Mouse (Mus musculus): ENCODE results near the gene Tenm2.

Tenm2 gene

DNA sequence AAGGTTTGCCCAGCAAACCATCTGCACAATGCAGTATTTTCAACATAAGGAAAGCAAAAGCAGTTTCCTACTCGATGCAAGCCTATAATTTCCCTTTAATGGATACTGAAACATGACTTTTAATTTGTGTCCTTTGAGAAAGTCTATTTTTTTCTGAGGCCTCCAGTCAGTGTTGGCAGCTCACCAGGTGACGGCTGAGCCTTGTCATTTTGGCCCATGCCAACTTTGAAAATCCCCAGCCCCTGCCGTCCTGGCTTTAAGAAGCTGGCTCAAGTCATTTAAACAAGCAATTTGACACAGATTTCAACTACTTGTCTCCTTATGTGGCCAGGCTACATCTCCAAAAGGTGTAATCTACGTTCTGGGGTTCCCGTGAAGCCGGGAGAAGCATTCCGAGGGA, 933.7 kb downstream of the Tenm2 start:
- DNase-seq (ENCODE audit: extremely low read depth, low read depth, low spot score) = no peak

GRCm38 (mm10) chr11:36296568-36296967, 939.2 kb downstream of the Tenm2 start:
- peak; percentile 66 for DNase-seq (ENCODE audit: extremely low read depth, low read depth, low spot score)

DNA sequence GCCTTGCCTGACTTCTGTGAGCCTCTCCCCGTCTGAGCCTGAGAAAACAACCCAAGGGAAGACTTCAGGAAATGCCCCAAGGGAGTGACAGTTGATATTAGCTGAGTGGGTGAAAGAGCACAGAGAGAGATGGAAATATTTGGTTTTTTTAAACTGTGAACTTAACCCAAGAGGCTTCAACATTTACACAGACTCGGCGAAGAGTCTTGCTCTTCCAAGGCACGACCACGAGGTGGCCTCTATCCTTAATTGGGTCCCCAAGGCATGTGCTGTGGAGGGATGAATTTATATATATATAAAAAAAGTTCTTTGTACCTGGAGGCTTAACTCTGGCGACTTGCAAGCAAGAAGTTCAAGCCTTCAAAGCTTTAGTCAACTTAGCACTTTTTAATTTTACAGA, 943.6 kb downstream of the Tenm2 start:
- no peak for DNase-seq (ENCODE audit: extremely low read depth, low read depth, low spot score)

GRCm38 (mm10) chr11:36286246-36286645, 949.5 kb downstream of the Tenm2 start:
- DNase-seq (ENCODE audit: extremely low read depth, low read depth, low spot score) = no peak

DNA sequence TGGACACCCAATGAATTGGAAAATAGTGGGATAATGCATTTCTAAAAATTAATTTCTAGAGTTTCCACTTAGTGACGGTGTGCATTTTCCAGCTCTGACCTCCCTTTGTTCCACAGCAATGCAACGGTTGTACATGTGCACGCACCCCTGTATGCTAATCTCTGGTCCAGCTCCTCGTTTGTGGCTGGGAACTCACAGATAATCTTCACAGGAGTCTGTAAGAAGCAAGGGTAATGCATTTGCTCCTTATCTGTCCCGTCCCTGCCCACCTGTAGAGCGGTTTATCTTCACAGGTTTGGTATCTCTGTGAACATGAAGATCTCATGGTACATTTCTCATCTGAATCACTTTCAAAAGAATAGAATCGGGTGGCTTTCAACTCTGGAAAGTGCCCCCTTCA, 955.2 kb downstream of the Tenm2 start:
- no peak for DNase-seq (ENCODE audit: extremely low read depth, low read depth, low spot score)

DNA sequence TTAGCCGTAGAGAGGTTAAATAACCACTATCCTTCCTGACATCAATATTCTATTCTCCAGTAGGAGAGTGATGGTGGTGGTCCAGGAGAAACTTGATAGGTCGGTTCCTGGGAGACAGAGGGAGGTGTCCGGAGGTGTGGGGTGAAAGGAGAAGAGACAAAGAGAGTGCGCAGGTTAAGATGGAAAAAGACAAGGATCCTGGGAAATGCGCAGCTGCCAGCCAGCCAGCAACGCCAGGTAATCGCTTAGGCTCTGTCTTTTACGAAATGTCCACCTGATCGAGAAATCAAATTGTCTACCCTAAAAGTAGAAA, 957.9 kb downstream of the Tenm2 start:
- DNase-seq (ENCODE audit: extremely low read depth, low read depth, low spot score) = no peak

DNA sequence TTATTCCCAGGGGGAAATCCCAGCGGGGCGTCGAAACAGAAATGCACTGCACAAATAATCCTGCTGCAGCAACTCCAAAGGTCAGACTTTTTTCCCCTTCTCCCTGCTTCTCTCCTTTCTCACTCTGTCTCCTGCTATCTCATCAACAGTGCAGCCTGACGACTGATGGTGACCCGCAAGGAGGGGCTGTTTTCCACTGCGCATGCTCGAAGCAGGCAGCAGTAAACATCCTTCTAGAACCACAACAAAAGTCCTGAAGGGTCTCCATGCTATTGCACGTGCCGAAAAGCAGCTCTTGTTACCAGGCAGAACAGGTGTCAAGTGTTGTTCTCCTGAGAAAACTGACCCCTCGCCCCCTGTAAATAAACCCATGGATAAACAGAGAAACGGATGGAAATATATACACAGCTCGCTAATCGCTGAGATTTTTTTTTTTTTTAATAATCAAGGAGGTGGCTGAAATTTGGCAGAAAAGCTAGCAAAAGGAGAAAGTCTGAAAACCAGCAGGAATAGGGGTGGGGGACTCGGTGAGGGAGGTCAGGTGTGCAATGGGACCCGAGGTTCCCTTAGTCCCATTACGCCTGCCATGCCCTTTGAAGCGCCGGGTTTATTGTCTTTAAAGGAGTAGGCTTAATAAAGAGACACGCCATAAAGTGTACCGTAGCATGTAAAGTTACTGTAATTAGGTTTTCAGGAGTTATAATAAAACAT, 958.4 kb downstream of the Tenm2 start:
- no peak for DNase-seq (ENCODE audit: extremely low read depth, low read depth, low spot score)

GRCm38 (mm10) chr11:36276015-36276414, 959.7 kb downstream of the Tenm2 start:
- no peak for DNase-seq (ENCODE audit: extremely low read depth, low read depth, low spot score)

DNA sequence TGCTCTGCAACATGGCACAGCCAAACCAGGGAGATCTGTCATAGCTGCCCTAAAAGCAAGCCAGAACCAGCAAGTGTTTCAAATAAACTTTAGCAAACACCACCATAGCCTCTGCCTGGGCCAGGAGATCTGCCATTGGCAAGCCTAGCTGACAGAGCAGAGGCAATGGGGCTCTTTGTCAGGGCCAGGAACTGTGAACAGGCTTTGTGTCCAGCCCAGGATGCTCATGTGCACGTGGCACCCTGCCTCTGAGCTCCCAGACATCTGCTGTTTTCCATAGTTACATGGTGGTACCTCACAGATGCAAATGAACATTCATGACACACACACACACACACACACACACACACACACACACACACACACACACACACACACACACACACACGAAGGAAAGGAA, 963.6 kb downstream of the Tenm2 start:
- DNase-seq (ENCODE audit: extremely low read depth, low read depth, low spot score) = no peak

- DNase-seq (ENCODE audit: extremely low read depth, low read depth, low spot score) = peak; percentile 50
These were observed 965.8 kb downstream of the Tenm2 start for GRCm38 (mm10) chr11:36269945-36270344.

GRCm38 (mm10) chr11:36264776-36265466, 970.8 kb downstream of the Tenm2 start:
- DNase-seq (ENCODE audit: extremely low read depth, low read depth, low spot score) = peak; percentile 75

GRCm38 (mm10) chr11:36263840-36264239, 971.9 kb downstream of the Tenm2 start:
- peak; percentile 46 for DNase-seq (ENCODE audit: extremely low read depth, low read depth, low spot score)

- no peak for DNase-seq (ENCODE audit: extremely low read depth, low read depth, low spot score)
These were observed 978.6 kb downstream of the Tenm2 start for GRCm38 (mm10) chr11:36257187-36257586.

GRCm38 (mm10) chr11:36256747-36257146, 979.0 kb downstream of the Tenm2 start:
- no peak for DNase-seq (ENCODE audit: extremely low read depth, low read depth, low spot score)

- DNase-seq (ENCODE audit: extremely low read depth, low read depth, low spot score) = no peak
These were observed 981.7 kb downstream of the Tenm2 start for GRCm38 (mm10) chr11:36254019-36254418.

DNA sequence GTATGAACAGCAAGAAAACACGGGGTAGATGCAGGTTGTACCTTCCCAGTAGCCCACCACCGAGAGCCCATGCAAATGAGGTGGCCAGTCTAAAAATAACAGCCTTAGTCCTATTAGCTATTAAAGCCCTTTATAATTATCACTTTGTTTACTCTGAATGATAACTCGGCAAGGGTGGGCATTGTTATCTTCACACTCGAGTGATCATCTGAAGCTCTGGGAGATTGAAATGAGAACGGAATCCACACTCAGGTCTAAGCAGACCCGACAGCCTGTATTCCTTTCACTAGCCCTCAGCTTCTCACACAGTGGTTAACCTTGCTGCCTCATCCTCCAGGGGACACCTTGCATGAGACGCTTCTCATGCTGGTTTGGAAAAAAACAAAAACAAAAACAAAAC, 985.7 kb downstream of the Tenm2 start:
- no peak for DNase-seq (ENCODE audit: extremely low read depth, low read depth, low spot score)

- no peak for DNase-seq (ENCODE audit: extremely low read depth, low read depth, low spot score)
These were observed 989.6 kb downstream of the Tenm2 start for GRCm38 (mm10) chr11:36246152-36246551.

- DNase-seq (ENCODE audit: extremely low read depth, low read depth, low spot score) = no peak
These were observed 991.3 kb downstream of the Tenm2 start for GRCm38 (mm10) chr11:36244491-36244882.

GRCm38 (mm10) chr11:36243747-36244490, 991.8 kb downstream of the Tenm2 start:
- DNase-seq (ENCODE audit: extremely low read depth, low read depth, low spot score) = peak; percentile 23

- DNase-seq (ENCODE audit: extremely low read depth, low read depth, low spot score) = no peak
These were observed 996.9 kb downstream of the Tenm2 start for GRCm38 (mm10) chr11:36238890-36239289.

GRCm38 (mm10) chr11:36228654-36229053, 1007.1 kb downstream of the Tenm2 start:
- DNase-seq (ENCODE audit: extremely low read depth, low read depth, low spot score) = no peak

DNA sequence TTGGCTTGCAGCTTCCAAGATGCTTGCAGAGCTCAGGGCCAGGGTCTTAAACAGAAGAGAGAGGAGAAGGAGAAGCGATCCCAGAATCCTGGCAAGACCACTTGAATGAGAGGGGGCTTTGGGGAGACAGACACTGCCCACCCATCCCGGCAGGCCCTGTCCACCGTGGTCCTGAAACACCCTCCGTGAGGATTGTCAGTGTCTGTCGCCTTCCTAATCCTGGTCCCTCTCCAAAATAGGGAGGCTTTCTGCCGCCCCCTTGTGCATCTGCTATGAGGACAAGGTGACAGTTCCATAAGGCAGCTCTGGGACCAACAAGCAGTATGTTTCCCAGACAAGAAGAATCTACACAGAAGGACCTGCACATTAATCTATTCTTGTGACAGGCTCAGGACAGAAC, 1007.6 kb downstream of the Tenm2 start:
- DNase-seq (ENCODE audit: extremely low read depth, low read depth, low spot score) = no peak

Measured in fat pad, adult 2 months (tissue).